Mouse (Mus musculus): ENCODE results near the gene Kcng1.

GRCm38 (mm10) chr2:168274374-168274935, 7.1 kb downstream of the Kcng1 start:
- TF ChIP-seq POLR2A (IDR thresholded peaks at IDR 0.05; ENCODE audit: borderline replicate concordance, low read depth, low read length) (no peak), CTCF (IDR thresholded peaks at IDR 0.05; ENCODE audit: low read depth, low read length) (peak; percentile 94)

Measured in bone marrow macrophage, adult 2 months (primary cell).